Mouse (Mus musculus) ES-Bruce4 (cell line): ENCODE results near the gene Ninj2. TPM values are rescaled to one million over a fixed set of nuclear protein-coding genes. Genes with fewer than 3 reads are reported as not detected.

Experiments
- H3K27ac ChIP-seq: 2 replicates; pipeline ENCODE4 v1.5.1; 2012; ENCODE audit warnings: low read length, inconsistent platforms; ENCODE audit not compliant: insufficient read depth
- H3K27me3 ChIP-seq: 2 replicates; pipeline ENCODE4 v1.6.1; 2012; ENCODE audit warnings: mild to moderate bottlenecking, low read length, inconsistent platforms; ENCODE audit not compliant: control insufficient read depth, poor library complexity, insufficient read depth, severe bottlenecking
- H3K36me3 ChIP-seq: 2 replicates; pipeline ENCODE4 v1.6.1; 2012; ENCODE audit warnings: inconsistent platforms, mild to moderate bottlenecking, low read length, moderate library complexity; ENCODE audit not compliant: control insufficient read depth, poor library complexity, insufficient read depth, severe bottlenecking
- H3K4me1 ChIP-seq: one replicate; pipeline ENCODE4 v1.8.1; 2011; ENCODE audit warnings: low read length; ENCODE audit not compliant: control insufficient read depth, insufficient read depth
- H3K4me3 ChIP-seq: 2 replicates; pipeline ENCODE4 v1.5.1; 2011; ENCODE audit warnings: low read depth, mild to moderate bottlenecking, low read length
- H3K9ac ChIP-seq: 2 replicates; pipeline ENCODE4 v1.6.1; 2012; ENCODE audit warnings: low read depth, mild to moderate bottlenecking, inconsistent platforms; ENCODE audit not compliant: poor library complexity, severe bottlenecking
- H3K9me3 ChIP-seq: replicated peaks from 2 replicates; pipeline ENCODE4 v1.6.1; 2012; ENCODE audit warnings: mild to moderate bottlenecking, low read length, inconsistent platforms; ENCODE audit not compliant: control insufficient read depth, poor library complexity, insufficient read depth, severe bottlenecking
- CTCF ChIP-seq: IDR thresholded peaks from one replicate; pipeline ENCODE4 v1.8.1; 2011; ENCODE audit warnings: low read depth, low read length
- EP300 ChIP-seq: IDR thresholded peaks from 2 replicates; pipeline ENCODE4 v1.6.1; 2011; ENCODE audit warnings: low read depth, low read length; ENCODE audit not compliant: insufficient read depth
- POLR2A ChIP-seq: IDR thresholded peaks from one replicate; pipeline ENCODE4 v1.8.1; 2011; ENCODE audit warnings: low read length; ENCODE audit not compliant: insufficient read depth
- polyA plus RNA-seq: library from polyadenylated mRNA; stranded (reverse); fragments of >200 nt; gene quantifications from 2 replicates; pipeline ENCODE4 v1.2.4, GENCODE M21; 2011; ENCODE audit warnings: low read depth; ENCODE audit not compliant: missing spikeins, insufficient read depth, insufficient read length

Gene Ninj2
- polyA plus RNA-seq, 1 experiment, result 0.75 TPM

- Histone ChIP-seq H3K9ac (peak overlapping the region; percentile 66), H3K27ac (peak overlapping the region; percentile 89), H3K9me3 (no peaks in the 10 kb centered on the region), H3K4me3 (peak overlapping the region; percentile 32), H3K36me3 (no peaks in the 10 kb centered on the region), H3K4me1 (peaks cover 14% of the 10 kb centered on the region), H3K27me3 (no peaks in the 10 kb centered on the region)
- no peak for TF ChIP-seq POLR2A
- TF ChIP-seq EP300, result peak; percentile 90
Observed at GRCm38 (mm10) chr6:120187587-120188176, 94.5 kb downstream of the Ninj2 start.

GRCm38 (mm10) chr6:120188376-120189235 is 95.5 kb downstream of the Ninj2 start:
- TF ChIP-seq EP300 (no peak), CTCF (no peak), POLR2A (peak; percentile 22)
- peak overlapping the region; percentile 66 for H3K9ac ChIP-seq
- H3K27me3 ChIP-seq, result no peaks in the 10 kb centered on the region
- no peaks in the 10 kb centered on the region for H3K9me3 ChIP-seq
- no peaks in the 10 kb centered on the region for H3K36me3 ChIP-seq
- peaks cover 14% of the 10 kb centered on the region for H3K4me1 ChIP-seq
- H3K27ac ChIP-seq, result peak overlapping the region; percentile 89
- peak overlapping the region; percentile 37 for H3K4me3 ChIP-seq

GRCm38 (mm10) chr6:120189287-120189686 is 96.1 kb downstream of the Ninj2 start:
- TF ChIP-seq POLR2A (no peak), EP300 (no peak), CTCF (no peak)
- Histone ChIP-seq H3K27ac (peak overlapping the region; percentile 72), H3K9me3 (no peaks in the 10 kb centered on the region), H3K4me3 (no peak overlapping the region), H3K9ac (no peak overlapping the region), H3K27me3 (no peaks in the 10 kb centered on the region), H3K4me1 (peaks cover 9% of the 10 kb centered on the region), H3K36me3 (no peaks in the 10 kb centered on the region)

GRCm38 (mm10) chr6:120190365-120190764 is 97.2 kb downstream of the Ninj2 start:
- H3K9me3 ChIP-seq, result no peaks in the 10 kb centered on the region
- no peaks in the 10 kb centered on the region for H3K27me3 ChIP-seq
- no peak overlapping the region for H3K4me3 ChIP-seq
- TF ChIP-seq CTCF (no peak), POLR2A (no peak), EP300 (no peak)
- H3K36me3 ChIP-seq, result no peaks in the 10 kb centered on the region
- H3K9ac ChIP-seq, result no peak overlapping the region
- H3K4me1 ChIP-seq, result peaks cover 11% of the 10 kb centered on the region
- H3K27ac ChIP-seq, result no peak overlapping the region

- Histone ChIP-seq H3K4me1 (peaks cover 11% of the 10 kb centered on the region), H3K27ac (no peak overlapping the region), H3K27me3 (no peaks in the 10 kb centered on the region)
Observed at GRCm38 (mm10) chr6:120190912-120191311, 97.8 kb downstream of the Ninj2 start.

More at GRCm38 (mm10) chr6:120190912-120191311, 97.8 kb downstream of the Ninj2 start:
- TF ChIP-seq POLR2A (no peak), CTCF (no peak), EP300 (no peak)
- Histone ChIP-seq H3K36me3 (no peaks in the 10 kb centered on the region), H3K9ac (no peak overlapping the region), H3K9me3 (no peaks in the 10 kb centered on the region), H3K4me3 (no peak overlapping the region)
